Mouse (Mus musculus): Measurements from ENCODE around the gene Olfr1238. TPM values are rescaled to one million over a fixed set of nuclear protein-coding genes. Genes with fewer than 3 reads are reported as not detected.

Gene Olfr1238
- not detected in 2 replicates for total RNA-seq (2015)
- 0.04 TPM in 1 of 2 replicates, not detected in the other for total RNA-seq (2017)

DNA sequence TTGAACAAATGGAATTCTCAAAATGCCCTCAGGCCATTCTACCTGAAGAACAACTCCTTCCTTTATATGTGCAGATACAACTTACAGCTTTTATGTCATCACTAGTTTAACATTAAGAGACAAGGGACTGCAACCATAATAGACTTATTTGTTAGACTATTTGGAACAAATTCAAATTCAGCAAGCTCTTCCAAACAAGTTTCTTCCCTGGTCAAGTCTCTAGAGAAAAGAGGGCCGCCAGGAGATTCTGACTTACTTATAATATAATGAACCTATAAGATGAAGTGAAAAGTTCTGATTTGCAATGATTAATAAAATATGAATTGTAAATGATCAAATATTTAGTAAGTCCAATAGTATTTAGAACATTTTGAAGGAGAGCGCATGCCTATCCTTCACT lies at the start of gene Olfr1238:
Olfr1238 (minus strand) TSS at position 101 of the 400 bp plus-strand sequence.
- ATAC-seq (ENCODE audit: poor library complexity, severe bottlenecking), result no peak

DNA sequence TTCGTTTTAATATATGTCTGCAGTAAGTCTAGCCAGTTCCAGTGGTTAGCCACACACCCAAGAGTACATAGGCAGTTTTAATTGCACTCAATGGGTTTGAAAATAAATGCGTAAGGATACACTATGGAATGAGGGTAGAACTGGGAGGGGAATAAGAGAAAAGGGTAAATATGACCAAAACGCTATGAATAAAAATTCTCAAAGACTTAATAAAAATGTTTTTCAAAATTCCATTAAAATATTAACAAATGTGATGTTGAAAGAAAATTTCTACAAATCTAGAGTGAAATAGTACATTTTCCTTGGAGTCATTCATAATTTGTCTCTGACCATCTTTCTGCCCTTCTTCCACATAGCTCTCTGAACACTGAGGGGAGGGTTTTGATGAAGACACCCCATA lies 33.4 kb upstream of the Olfr1238 start, which contains the start of gene Olfr1240:
Olfr1240 (minus strand) TSS at position 101 of the 400 bp plus-strand sequence.
- ATAC-seq (ENCODE audit: poor library complexity, severe bottlenecking), result no peak

DNA sequence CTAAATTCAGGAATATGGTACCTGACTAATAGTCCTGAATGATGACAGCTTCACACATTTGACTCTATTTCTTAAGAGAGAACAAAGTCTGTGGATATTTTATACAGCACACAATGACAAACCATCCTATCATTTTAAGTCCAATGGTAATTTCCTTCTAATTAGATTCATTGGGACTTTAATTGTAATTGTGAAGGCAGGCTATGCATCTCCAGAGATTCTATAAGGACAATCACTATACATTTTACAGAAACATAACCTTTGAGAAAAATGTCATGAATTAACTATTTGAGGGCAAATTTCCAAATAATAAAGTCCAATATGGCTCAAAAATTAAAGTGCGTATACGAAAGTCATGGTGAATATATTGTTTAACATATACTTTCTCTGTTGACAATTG lies 10.8 kb upstream of the Olfr1238 start, which contains the start of gene Olfr1239:
Olfr1239 (minus strand) TSS at position 101 of the 400 bp plus-strand sequence.
- no peak for ATAC-seq (ENCODE audit: poor library complexity, severe bottlenecking)

DNA sequence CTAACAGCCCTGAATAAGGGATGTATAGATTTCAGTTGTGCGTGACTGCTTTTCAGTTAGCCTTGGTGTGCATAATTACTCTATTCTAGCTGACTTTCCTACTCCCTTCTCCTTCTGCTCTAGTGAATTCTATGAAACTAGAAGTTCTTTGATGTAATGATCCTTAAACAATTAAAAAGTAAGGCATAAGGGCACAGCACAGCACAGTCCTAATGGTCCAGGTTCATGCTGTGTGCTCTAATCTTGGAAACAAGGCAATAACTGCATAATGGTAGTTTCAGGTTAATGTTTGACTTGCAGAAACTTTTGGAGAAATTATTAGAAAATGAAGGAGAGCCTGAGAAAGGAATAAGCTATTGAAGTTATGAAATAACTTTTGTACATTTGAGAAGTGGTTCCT lies 5.1 kb upstream of the Olfr1238 start:
- ATAC-seq (ENCODE audit: poor library complexity, severe bottlenecking), result no peak

DNA sequence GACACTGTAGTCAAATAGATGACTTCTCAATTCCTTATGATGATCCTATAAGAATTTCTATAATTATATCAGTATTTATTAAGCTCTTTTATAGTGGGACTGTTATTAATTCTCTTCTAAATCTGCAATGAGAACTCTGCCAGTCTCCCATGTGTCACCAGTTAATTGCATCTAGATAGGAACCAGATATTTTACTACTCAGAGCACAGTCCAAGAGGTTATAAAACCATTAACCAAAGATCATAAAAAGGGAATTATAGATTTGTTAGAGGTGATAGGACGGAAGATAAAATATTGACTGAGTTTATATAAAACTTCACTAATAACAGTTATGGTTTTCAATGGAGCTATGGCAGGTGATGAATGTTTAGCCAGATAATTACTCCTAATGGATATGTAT lies 8.6 kb downstream of the Olfr1238 start:
- no peak for ATAC-seq (ENCODE audit: poor library complexity, severe bottlenecking)

DNA sequence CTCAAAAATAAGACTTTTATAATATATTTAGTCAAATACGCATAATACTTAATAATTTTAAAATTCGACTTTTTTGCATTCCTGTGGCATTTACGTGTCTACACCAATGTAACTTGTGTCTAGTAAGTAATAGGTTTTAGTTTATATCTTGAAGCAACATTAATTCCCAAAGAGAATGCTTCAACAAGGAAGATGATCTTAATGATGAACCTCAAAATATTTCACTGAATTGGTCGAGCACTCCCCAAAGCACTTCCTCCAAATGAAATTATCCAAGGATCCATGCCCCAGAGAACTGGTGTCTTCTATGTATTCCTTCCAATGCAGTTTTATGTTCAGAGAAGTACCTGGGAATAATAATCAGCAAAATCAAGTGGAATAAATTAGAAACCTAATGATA lies 44.7 kb downstream of the Olfr1238 start, which contains the start of gene Olfr1234:
Olfr1234 (minus strand) TSS at position 101 of the 400 bp plus-strand sequence.
- ATAC-seq (ENCODE audit: poor library complexity, severe bottlenecking), result no peak

Other genes starting within 250 kb of the Olfr1238 start
- gene Olfr1224-ps1, start 245.6 kb downstream of the Olfr1238 start, total RNA-seq (2015), result not detected in 2 replicates
- gene Olfr1224-ps1, start 245.6 kb downstream of the Olfr1238 start, total RNA-seq (2017), result not detected in 2 replicates
- gene Olfr1225, start 235.0 kb downstream of the Olfr1238 start, total RNA-seq (2015), result not detected in 2 replicates
- not detected in 2 replicates for gene Olfr1225, start 235.0 kb downstream of the Olfr1238 start, total RNA-seq (2017)
- gene Olfr1226, start 209.6 kb downstream of the Olfr1238 start, total RNA-seq (2015), result not detected in 2 replicates
- not detected in 2 replicates for gene Olfr1226, start 209.6 kb downstream of the Olfr1238 start, total RNA-seq (2017)
- gene Olfr1228, start 155.6 kb downstream of the Olfr1238 start, total RNA-seq (2015), result not detected in 2 replicates
- not detected in 2 replicates for gene Olfr1228, start 155.6 kb downstream of the Olfr1238 start, total RNA-seq (2017)
- not detected in 2 replicates for gene Olfr1229, start 121.7 kb downstream of the Olfr1238 start, total RNA-seq (2015)
- gene Olfr1229, start 121.7 kb downstream of the Olfr1238 start, total RNA-seq (2017), result not detected in 2 replicates
- gene Olfr1230, start 112.4 kb downstream of the Olfr1238 start, total RNA-seq (2015), result not detected in 2 replicates
- not detected in 2 replicates for gene Olfr1230, start 112.4 kb downstream of the Olfr1238 start, total RNA-seq (2017)
- not detected in 2 replicates for gene Olfr1231, start 102.6 kb downstream of the Olfr1238 start, total RNA-seq (2015)
- not detected in 2 replicates for gene Olfr1231, start 102.6 kb downstream of the Olfr1238 start, total RNA-seq (2017)
- not detected in 2 replicates for gene Olfr1232, start 80.0 kb downstream of the Olfr1238 start, total RNA-seq (2015)
- gene Olfr1232, start 80.0 kb downstream of the Olfr1238 start, total RNA-seq (2017), result not detected in 2 replicates
- not detected in 2 replicates for gene Olfr1233, start 67.3 kb downstream of the Olfr1238 start, total RNA-seq (2015)
- gene Olfr1233, start 67.3 kb downstream of the Olfr1238 start, total RNA-seq (2017), result not detected in 2 replicates
- gene Olfr1234, start 44.8 kb downstream of the Olfr1238 start, total RNA-seq (2015), result not detected in 2 replicates
- not detected in 2 replicates for gene Olfr1234, start 44.8 kb downstream of the Olfr1238 start, total RNA-seq (2017)
- not detected in 2 replicates for gene Olfr1239, start 10.7 kb upstream of the Olfr1238 start, total RNA-seq (2015)
- gene Olfr1239, start 10.7 kb upstream of the Olfr1238 start, total RNA-seq (2017), result not detected in 2 replicates
- gene Olfr1240, start 33.3 kb upstream of the Olfr1238 start, total RNA-seq (2015), result not detected in 2 replicates
- gene Olfr1240, start 33.3 kb upstream of the Olfr1238 start, total RNA-seq (2017), result not detected in 2 replicates
- gene Olfr1241, start 77.5 kb upstream of the Olfr1238 start, total RNA-seq (2015), result not detected in 2 replicates
- not detected in 2 replicates for gene Olfr1241, start 77.5 kb upstream of the Olfr1238 start, total RNA-seq (2017)
- gene Olfr1242, start 88.7 kb upstream of the Olfr1238 start, total RNA-seq (2015), result not detected in 2 replicates
- gene Olfr1242, start 88.7 kb upstream of the Olfr1238 start, total RNA-seq (2017), result not detected in 2 replicates
- not detected in 2 replicates for gene Olfr1243, start 121.8 kb upstream of the Olfr1238 start, total RNA-seq (2015)
- gene Olfr1243, start 121.8 kb upstream of the Olfr1238 start, total RNA-seq (2017), result not detected in 2 replicates
- gene Olfr1245, start 168.8 kb upstream of the Olfr1238 start, total RNA-seq (2015), result not detected in 2 replicates
- gene Olfr1245, start 168.8 kb upstream of the Olfr1238 start, total RNA-seq (2017), result not detected in 2 replicates
- gene Olfr1246, start 183.5 kb upstream of the Olfr1238 start, total RNA-seq (2015), result not detected in 2 replicates
- not detected in 2 replicates for gene Olfr1246, start 183.5 kb upstream of the Olfr1238 start, total RNA-seq (2017)
- gene Olfr1247, start 204.5 kb upstream of the Olfr1238 start, total RNA-seq (2015), result not detected in 2 replicates
- not detected in 2 replicates for gene Olfr1247, start 204.5 kb upstream of the Olfr1238 start, total RNA-seq (2017)
- not detected in 2 replicates for gene Olfr1248, start 208.6 kb upstream of the Olfr1238 start, total RNA-seq (2015)
- not detected in 2 replicates for gene Olfr1248, start 208.6 kb upstream of the Olfr1238 start, total RNA-seq (2017)
- not detected in 2 replicates for gene Olfr1249, start 225.3 kb upstream of the Olfr1238 start, total RNA-seq (2015)
- gene Olfr1249, start 225.3 kb upstream of the Olfr1238 start, total RNA-seq (2017), result not detected in 2 replicates